Mouse (Mus musculus): ENCODE results near the gene Col11a2. TPM values are rescaled to one million over a fixed set of nuclear protein-coding genes. Genes with fewer than 3 reads are reported as not detected.
"Not testable (repeated sequence)": the region's sequence is repeated elsewhere in the genome, so short reads cannot be mapped to it uniquely, and the experiment has no call there.

The Col11a2 gene
- 53.9 and 64.3 TPM in 2 replicates for polyA plus RNA-seq (2014; fragmentation: Nextera tagmentation; extraction: Ambion mirVana)

GRCm38 (mm10) chr17:34038878-34039561, at the start of gene Col11a2:
Gene Col11a2 (plus strand): TSS chr17:34039437.
- peak; percentile 60 for ATAC-seq (ENCODE audit: low read depth)
- Histone ChIP-seq H3K27ac (replicated peaks; ENCODE audit: low read depth, low read length) (peak within 1 kb of the TSS; percentile 44), H3K36me3 (ENCODE audit: control insufficient read depth, insufficient read depth, low read length) (peaks cover 41% of the 10 kb centered on the region), H3K9ac (ENCODE audit: low read depth, low read length) (peak within 1 kb of the TSS; percentile 58), H3K4me1 (ENCODE audit: control insufficient read depth, insufficient read depth, low read length) (peaks cover 10% of the 10 kb centered on the region; the same call in 1 of the 2 replicates), H3K9me3 (ENCODE audit: control insufficient read depth, low read length) (no peaks in the 10 kb centered on the region), H3K4me2 (ENCODE audit: low read depth, low read length) (peak within 1 kb of the TSS; percentile 44), H3K27me3 (replicated peaks; ENCODE audit: control insufficient read depth, insufficient read depth, low read length) (peaks cover 4% of the 10 kb centered on the region; the same call in 1 of the 2 replicates), H3K4me3 (ENCODE audit: low read depth, low read length) (peak within 1 kb of the TSS; percentile 32)
- DNase-seq (ENCODE audit: low spot score): peak; percentile 68
- 13% methylated on average over 23 of the region's 28 CpGs for WGBS

DNA sequence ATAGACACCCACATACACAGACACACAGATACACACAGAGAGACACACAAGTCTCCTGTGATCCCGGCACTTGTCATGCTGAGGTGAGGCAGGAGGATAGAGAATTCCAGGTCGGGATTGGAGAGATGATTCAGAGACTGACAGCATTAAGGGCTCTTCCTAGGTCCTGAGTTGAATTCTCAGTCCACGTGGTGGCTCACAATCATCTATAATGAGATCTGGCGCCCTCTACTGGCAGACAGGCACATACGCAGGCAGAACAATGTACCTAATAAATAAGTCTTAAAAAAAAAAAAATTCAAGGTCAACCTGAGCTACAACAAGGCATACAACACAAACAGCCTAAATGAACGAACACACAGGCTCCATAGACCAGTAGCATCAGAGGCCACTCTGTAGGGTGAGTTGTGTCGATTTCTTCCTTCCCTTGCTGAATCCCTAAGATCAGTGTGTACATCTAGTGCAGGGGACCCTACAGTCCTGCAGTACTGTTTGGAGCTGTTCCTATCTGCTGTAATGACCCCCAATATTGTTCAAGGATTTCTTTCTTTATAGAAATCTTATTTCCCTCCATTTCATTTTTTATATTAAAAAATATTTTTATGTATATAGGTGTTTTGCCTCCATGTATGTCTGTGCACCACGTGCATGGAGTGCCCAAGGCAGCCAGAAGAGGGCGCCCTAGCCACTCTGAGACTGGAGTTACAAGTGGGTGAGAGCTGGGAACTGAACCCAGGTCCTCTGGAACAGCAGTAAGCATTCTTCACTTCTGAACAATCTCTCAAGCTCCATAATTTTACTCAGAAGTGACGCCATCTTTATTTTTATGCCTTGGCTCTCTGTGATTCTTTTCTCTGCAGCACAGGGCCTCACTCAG, 47.2 kb upstream of the Col11a2 start:
- Histone ChIP-seq H3K9me3 (ENCODE audit: control insufficient read depth, low read length) (no peaks in the 10 kb centered on the region; the same call in 1 of the 2 replicates), H3K36me3 (ENCODE audit: control insufficient read depth, insufficient read depth, low read length) (no peaks in the 10 kb centered on the region), H3K4me1 (ENCODE audit: control insufficient read depth, insufficient read depth, low read length) (no peaks in the 10 kb centered on the region), H3K4me3 (ENCODE audit: low read depth, low read length) (no peak overlapping the region), H3K4me2 (ENCODE audit: low read depth, low read length) (no peak overlapping the region), H3K27ac (replicated peaks; ENCODE audit: low read depth, low read length) (no peak overlapping the region), H3K9ac (ENCODE audit: low read depth, low read length) (no peak overlapping the region), H3K27me3 (replicated peaks; ENCODE audit: control insufficient read depth, insufficient read depth, low read length) (no peaks in the 10 kb centered on the region)
- ATAC-seq (ENCODE audit: low read depth): no peak
- DNase-seq (ENCODE audit: low spot score): peak; percentile 83
- WGBS: 32% methylated on average over 10 of the region's 10 CpGs

DNA sequence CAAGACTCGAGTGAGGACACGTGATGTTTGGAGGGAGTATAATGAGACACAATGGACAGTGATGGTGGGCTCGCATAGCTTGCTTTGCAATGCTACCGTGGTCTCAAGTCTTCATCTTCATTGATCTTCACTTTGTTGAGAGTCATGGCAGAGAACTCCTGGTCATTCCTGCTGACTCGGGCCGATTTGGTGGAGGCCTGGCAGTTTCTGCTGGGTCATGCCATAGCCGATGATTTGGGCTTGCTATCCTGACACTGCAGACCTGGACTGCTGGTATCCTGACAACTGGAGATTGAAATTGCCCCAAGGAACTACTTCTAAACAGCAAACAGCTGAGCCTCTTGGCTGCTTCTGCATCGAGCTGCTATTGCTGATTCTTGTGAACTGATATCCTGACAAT, 44.3 kb upstream of the Col11a2 start:
- H3K4me3 ChIP-seq (ENCODE audit: low read depth, low read length): no peak overlapping the region
- whole genome bisulfite sequencing: 84% methylated on average over 8 of the region's 8 CpGs
- ATAC-seq (ENCODE audit: low read depth) (no peak), DNase-seq (ENCODE audit: low spot score) (no peak)
- H3K27me3 ChIP-seq (replicated peaks; ENCODE audit: control insufficient read depth, insufficient read depth, low read length): peaks cover 20% of the 10 kb centered on the region
- no peak overlapping the region for H3K4me2 ChIP-seq (ENCODE audit: low read depth, low read length)
- no peak overlapping the region for H3K9ac ChIP-seq (ENCODE audit: low read depth, low read length)
- H3K9me3 ChIP-seq (ENCODE audit: control insufficient read depth, low read length): no peaks in the 10 kb centered on the region; the same call in 1 of the 2 replicates
- no peaks in the 10 kb centered on the region for H3K36me3 ChIP-seq (ENCODE audit: control insufficient read depth, insufficient read depth, low read length)
- H3K27ac ChIP-seq (replicated peaks; ENCODE audit: low read depth, low read length): no peak overlapping the region
- peaks cover 3% of the 10 kb centered on the region; the same call in 1 of the 2 replicates for H3K4me1 ChIP-seq (ENCODE audit: control insufficient read depth, insufficient read depth, low read length)

DNA sequence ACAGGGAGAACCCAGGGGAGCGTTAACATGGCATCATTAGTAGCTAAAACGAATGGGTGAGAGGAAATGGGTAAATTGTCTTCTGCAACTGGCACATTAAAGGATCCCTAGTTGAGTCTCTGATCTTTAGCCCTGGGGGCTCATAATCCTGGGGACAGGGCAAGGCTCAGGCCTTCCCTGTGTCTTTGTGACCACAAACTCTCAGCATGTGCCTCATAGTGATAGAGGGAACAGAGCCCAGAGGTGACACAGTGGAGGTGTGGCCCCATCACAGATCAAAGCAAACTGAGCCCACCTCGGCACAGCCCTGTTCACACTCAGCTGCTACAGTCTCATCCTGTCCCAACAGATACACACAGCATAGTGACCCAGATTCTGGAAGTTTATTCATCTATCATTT, 43.6 kb upstream of the Col11a2 start:
- Histone ChIP-seq H3K36me3 (ENCODE audit: control insufficient read depth, insufficient read depth, low read length) (no peaks in the 10 kb centered on the region), H3K27me3 (replicated peaks; ENCODE audit: control insufficient read depth, insufficient read depth, low read length) (peaks cover 27% of the 10 kb centered on the region), H3K27ac (replicated peaks; ENCODE audit: low read depth, low read length) (no peak overlapping the region), H3K4me2 (ENCODE audit: low read depth, low read length) (no peak overlapping the region), H3K4me1 (ENCODE audit: control insufficient read depth, insufficient read depth, low read length) (peaks cover 4% of the 10 kb centered on the region; the same call in 1 of the 2 replicates), H3K4me3 (ENCODE audit: low read depth, low read length) (no peak overlapping the region), H3K9me3 (ENCODE audit: control insufficient read depth, low read length) (no peaks in the 10 kb centered on the region; the same call in 1 of the 2 replicates), H3K9ac (ENCODE audit: low read depth, low read length) (no peak overlapping the region)
- WGBS: 45% methylated on average over 3 of the region's 3 CpGs
- DNase-seq (ENCODE audit: low spot score): no peak
- ATAC-seq (ENCODE audit: low read depth): no peak

- H3K9me3 ChIP-seq (ENCODE audit: control insufficient read depth, low read length); H3K4me1 ChIP-seq (ENCODE audit: control insufficient read depth, insufficient read depth, low read length); H3K4me3 ChIP-seq (ENCODE audit: low read depth, low read length); ATAC-seq (ENCODE audit: low read depth); H3K27ac ChIP-seq (replicated peaks; ENCODE audit: low read depth, low read length); H3K4me2 ChIP-seq (ENCODE audit: low read depth, low read length); H3K9ac ChIP-seq (ENCODE audit: low read depth, low read length); DNase-seq (ENCODE audit: low spot score); H3K36me3 ChIP-seq (ENCODE audit: control insufficient read depth, insufficient read depth, low read length): not testable (repeated sequence)
- peaks cover 40% of the 10 kb centered on the region for H3K27me3 ChIP-seq (replicated peaks; ENCODE audit: control insufficient read depth, insufficient read depth, low read length)
- WGBS: 89% methylated on average over 2 of the region's 2 CpGs
Observed at GRCm38 (mm10) chr17:33997025-33997424, 42.2 kb upstream of the Col11a2 start.

DNA sequence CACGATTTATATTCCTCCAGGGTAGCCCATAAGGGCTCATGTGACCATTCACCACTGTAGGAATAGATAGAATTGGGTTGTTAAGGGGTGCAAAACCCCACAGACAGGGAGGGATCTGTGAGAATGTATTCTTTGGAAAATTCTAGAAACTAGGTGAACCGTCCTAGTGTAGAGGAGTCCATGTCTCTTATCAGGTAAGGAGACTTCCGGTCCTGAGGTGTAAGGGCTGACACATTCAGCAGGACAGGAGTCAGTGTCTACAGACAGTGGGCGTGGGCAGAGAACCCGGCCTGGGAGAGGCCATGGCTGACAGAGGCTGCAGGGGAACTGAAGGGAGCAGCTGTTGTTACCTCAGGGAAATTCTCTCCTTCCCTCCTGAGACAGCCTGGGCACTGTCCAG, 40.5 kb upstream of the Col11a2 start:
- not testable (repeated sequence) for H3K4me1 ChIP-seq (ENCODE audit: control insufficient read depth, insufficient read depth, low read length); DNase-seq (ENCODE audit: low spot score); H3K27ac ChIP-seq (replicated peaks; ENCODE audit: low read depth, low read length); H3K9ac ChIP-seq (ENCODE audit: low read depth, low read length); ATAC-seq (ENCODE audit: low read depth); H3K36me3 ChIP-seq (ENCODE audit: control insufficient read depth, insufficient read depth, low read length); H3K4me3 ChIP-seq (ENCODE audit: low read depth, low read length); H3K4me2 ChIP-seq (ENCODE audit: low read depth, low read length); H3K9me3 ChIP-seq (ENCODE audit: control insufficient read depth, low read length)
- H3K27me3 ChIP-seq (replicated peaks; ENCODE audit: control insufficient read depth, insufficient read depth, low read length): peaks cover 45% of the 10 kb centered on the region
- 39% methylated on average over 5 of the region's 5 CpGs for WGBS

DNA sequence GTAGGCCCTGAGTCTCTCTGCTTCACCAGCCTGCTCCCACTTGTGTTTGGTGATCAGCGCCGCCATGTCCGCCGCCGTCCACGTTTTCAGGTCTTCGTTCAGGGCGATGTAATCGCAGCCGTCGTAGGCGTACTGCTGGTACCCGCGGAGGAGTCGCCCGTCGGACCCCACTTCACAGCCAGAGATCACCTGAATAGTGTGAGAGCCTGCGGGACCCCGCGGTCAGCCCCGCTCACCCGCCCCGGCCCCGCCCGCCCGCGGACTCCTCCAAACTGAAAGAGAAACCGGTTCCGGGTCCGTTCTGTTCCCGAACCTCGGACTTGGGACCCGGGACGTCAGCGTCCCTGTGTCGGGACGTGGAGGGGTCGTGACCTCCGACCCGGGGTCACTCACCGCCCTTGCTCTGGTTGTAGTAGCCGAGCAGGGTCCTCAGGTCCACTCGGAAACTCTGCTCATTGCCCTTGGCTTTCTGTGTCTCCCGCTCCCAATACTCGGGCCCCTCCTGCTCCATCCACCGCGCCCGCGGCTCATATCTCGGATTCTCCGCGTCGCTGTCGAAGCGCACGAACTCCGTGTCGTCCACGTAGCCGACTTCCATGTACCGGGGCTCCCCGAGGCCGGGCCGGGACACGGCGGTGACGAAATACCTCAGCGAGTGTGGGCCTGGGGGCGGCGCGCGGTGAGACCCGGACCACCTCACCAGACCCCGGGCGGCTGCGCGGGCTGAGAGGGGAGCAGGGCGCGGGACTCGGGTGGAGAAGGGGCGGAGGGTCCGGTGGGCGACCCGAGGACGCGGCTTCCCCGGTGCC, 39.7 kb upstream of the Col11a2 start:
- Histone ChIP-seq H3K4me3 (ENCODE audit: low read depth, low read length) (peak overlapping the region; percentile 52), H3K9me3 (ENCODE audit: control insufficient read depth, low read length) (no peaks in the 10 kb centered on the region; the same call in 1 of the 2 replicates), H3K36me3 (ENCODE audit: control insufficient read depth, insufficient read depth, low read length) (no peaks in the 10 kb centered on the region), H3K27ac (replicated peaks; ENCODE audit: low read depth, low read length) (no peak overlapping the region), H3K9ac (ENCODE audit: low read depth, low read length) (peak overlapping the region; percentile 42; the same call in 1 of the 2 replicates), H3K4me2 (ENCODE audit: low read depth, low read length) (peak overlapping the region; percentile 97), H3K4me1 (ENCODE audit: control insufficient read depth, insufficient read depth, low read length) (peaks cover 4% of the 10 kb centered on the region; the same call in 1 of the 2 replicates), H3K27me3 (replicated peaks; ENCODE audit: control insufficient read depth, insufficient read depth, low read length) (peaks cover 45% of the 10 kb centered on the region)
- no peak for DNase-seq (ENCODE audit: low spot score)
- 3% methylated on average over 55 of the region's 87 CpGs for WGBS
- 0 out of 2 replicates have a peak, but pooled peaks have one; percentile 51 for ATAC-seq (ENCODE audit: low read depth)

DNA sequence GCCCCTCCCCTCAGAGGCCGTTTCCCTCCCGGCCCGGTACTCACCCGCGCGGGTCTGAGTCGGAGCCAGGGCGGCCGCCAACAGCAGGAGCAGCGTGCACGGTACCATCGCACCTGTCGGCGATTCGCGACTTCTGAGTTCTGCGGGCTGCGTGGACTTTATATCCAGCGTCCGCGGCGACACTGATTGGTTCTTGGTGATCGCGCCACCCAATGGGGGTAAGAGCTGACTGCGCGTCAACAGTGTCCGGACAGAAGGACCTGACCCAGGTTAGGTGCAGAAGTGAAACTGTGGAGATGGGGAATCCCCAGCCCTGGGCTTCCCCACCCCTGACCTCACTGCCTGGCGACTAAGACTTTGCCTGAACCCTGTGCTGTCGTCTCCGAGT, 39.1 kb upstream of the Col11a2 start, which contains the start of gene H2-K1:
Gene H2-K1, minus strand, starts transcription at position 198 of the 388 bp plus-strand sequence.
- Histone ChIP-seq H3K27ac (replicated peaks; ENCODE audit: low read depth, low read length) (no peak within 1 kb of the TSS), H3K36me3 (ENCODE audit: control insufficient read depth, insufficient read depth, low read length) (no peaks in the 10 kb centered on the region), H3K4me2 (ENCODE audit: low read depth, low read length) (peak within 1 kb of the TSS; percentile 97), H3K4me1 (ENCODE audit: control insufficient read depth, insufficient read depth, low read length) (peaks cover 4% of the 10 kb centered on the region; the same call in 1 of the 2 replicates), H3K9ac (ENCODE audit: low read depth, low read length) (peak within 1 kb of the TSS; percentile 42; the same call in 1 of the 2 replicates), H3K27me3 (replicated peaks; ENCODE audit: control insufficient read depth, insufficient read depth, low read length) (peaks cover 45% of the 10 kb centered on the region), H3K9me3 (ENCODE audit: control insufficient read depth, low read length) (no peaks in the 10 kb centered on the region), H3K4me3 (ENCODE audit: low read depth, low read length) (peak within 1 kb of the TSS; percentile 52)
- peak; percentile 86 for ATAC-seq (ENCODE audit: low read depth)
- DNase-seq (ENCODE audit: low spot score): peak; percentile 78
- under 1% methylated on average over 16 of the region's 30 CpGs for WGBS

Data from embryonic facial prominence, embryonic 14.5 days (tissue).